Mouse (Mus musculus) left cerebral cortex, adult 11 months (tissue): ENCODE results near the gene Ccni.

ENCODE experiments used
- DNase-seq: peaks from one replicate; pipeline ENCODE4 v3.0.0; 2022; ENCODE audit warnings: low spot score

Gene Ccni

GRCm38 (mm10) chr5:93135368-93136107 lies 70.8 kb downstream of the Ccni start:
- no peak for DNase-seq

GRCm38 (mm10) chr5:93133445-93134244 lies 72.7 kb downstream of the Ccni start:
- peak; percentile 51 for DNase-seq
